Mouse (Mus musculus): ENCODE results near the gene Lrch1.

The Lrch1 gene

GRCm38 (mm10) chr14:74814848-74815789, 132.6 kb downstream of the Lrch1 start:
- DNase-seq (ENCODE audit: low spot score): no peak

- no peak for DNase-seq (ENCODE audit: low spot score)
Measured at GRCm38 (mm10) chr14:74811617-74812016, 136.1 kb downstream of the Lrch1 start.

GRCm38 (mm10) chr14:74801961-74802360, 145.7 kb downstream of the Lrch1 start:
- no peak for DNase-seq (ENCODE audit: low spot score)

- DNase-seq (ENCODE audit: low spot score): no peak
Measured at GRCm38 (mm10) chr14:74798063-74798890, 149.4 kb downstream of the Lrch1 start.

- no peak for DNase-seq (ENCODE audit: low spot score)
Measured at GRCm38 (mm10) chr14:74797386-74798062, 150.2 kb downstream of the Lrch1 start.

GRCm38 (mm10) chr14:74794931-74795330, 152.7 kb downstream of the Lrch1 start:
- no peak for DNase-seq (ENCODE audit: low spot score)

- DNase-seq (ENCODE audit: low spot score): no peak
Measured at GRCm38 (mm10) chr14:74792793-74793192, 154.9 kb downstream of the Lrch1 start.

GRCm38 (mm10) chr14:74790535-74790934, 157.1 kb downstream of the Lrch1 start:
- DNase-seq (ENCODE audit: low spot score): no peak

- no peak for DNase-seq (ENCODE audit: low spot score)
Measured at GRCm38 (mm10) chr14:74788766-74789165, 158.9 kb downstream of the Lrch1 start.

GRCm38 (mm10) chr14:74787717-74788116, 160.0 kb downstream of the Lrch1 start:
- DNase-seq (ENCODE audit: low spot score): no peak

- no peak for DNase-seq (ENCODE audit: low spot score)
Measured at GRCm38 (mm10) chr14:74784243-74784934, 163.3 kb downstream of the Lrch1 start.

- DNase-seq (ENCODE audit: low spot score): no peak
Measured at GRCm38 (mm10) chr14:74774046-74774619, 173.5 kb downstream of the Lrch1 start.

GRCm38 (mm10) chr14:74767892-74768291, 179.8 kb downstream of the Lrch1 start:
- DNase-seq (ENCODE audit: low spot score): no peak

GRCm38 (mm10) chr14:74764191-74764918, 183.3 kb downstream of the Lrch1 start:
- peak; percentile 88 for DNase-seq (ENCODE audit: low spot score)

- DNase-seq (ENCODE audit: low spot score): no peak
Measured at GRCm38 (mm10) chr14:74736850-74737249, 210.8 kb downstream of the Lrch1 start.

- no peak for DNase-seq (ENCODE audit: low spot score)
Measured at GRCm38 (mm10) chr14:74735471-74735870, 212.2 kb downstream of the Lrch1 start.

- DNase-seq (ENCODE audit: low spot score): no peak
Measured at GRCm38 (mm10) chr14:74733397-74733796, 214.3 kb downstream of the Lrch1 start.

GRCm38 (mm10) chr14:74732079-74732783, 215.4 kb downstream of the Lrch1 start, which contains the start of gene Esd:
Esd (plus strand) TSS chr14:74732297.
- peak; percentile 97 for DNase-seq (ENCODE audit: low spot score)

- DNase-seq (ENCODE audit: low spot score): no peak
Measured at GRCm38 (mm10) chr14:74731221-74732078, 216.2 kb downstream of the Lrch1 start.

All from embryo, embryonic 10.5 days (tissue).